Mouse (Mus musculus): ENCODE data around the gene Psmb8. TPM values are rescaled to one million over a fixed set of nuclear protein-coding genes. Genes with fewer than 3 reads are reported as not detected.

The Psmb8 gene
- polyA plus RNA-seq, 1 experiment, result 705 TPM

DNA sequence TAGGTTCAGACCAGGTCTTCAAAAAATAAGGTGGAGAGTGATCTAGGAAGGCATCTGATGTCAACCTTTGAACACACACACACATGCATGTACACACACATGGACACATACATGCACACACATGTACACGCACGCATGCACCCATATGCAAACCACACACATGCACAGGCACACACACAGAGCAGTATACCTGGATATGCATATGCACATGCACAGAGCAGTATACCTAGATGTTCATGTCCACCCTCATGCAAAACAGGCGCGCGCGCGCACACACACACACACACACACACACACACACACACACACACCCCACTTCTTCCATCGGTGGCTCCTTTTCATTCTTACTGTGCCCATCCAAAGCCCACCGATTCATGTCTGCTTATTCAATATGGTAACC, 10.3 kb downstream of the Psmb8 start:
- H3K36me3 ChIP-seq (ENCODE audit: control insufficient read depth, insufficient read depth, low read length), result peaks cover 14% of the 10 kb centered on the region; the same call in 1 of the 2 replicates
- H3K27ac ChIP-seq (ENCODE audit: control insufficient read depth, insufficient read depth, low read length), result no peak overlapping the region
- H3K4me3 ChIP-seq (ENCODE audit: control insufficient read depth, insufficient read depth, low read length), result no peak overlapping the region
- H3K27me3 ChIP-seq (ENCODE audit: control insufficient read depth, insufficient read depth, low read length), result no peaks in the 10 kb centered on the region
- peaks cover 60% of the 10 kb centered on the region for H3K4me1 ChIP-seq (replicated peaks; ENCODE audit: control insufficient read depth, insufficient read depth, low read length)
- WGBS, result 94% methylated on average over 9 of the region's 9 CpGs
- TF ChIP-seq POLR2A (IDR thresholded peaks at IDR 0.05; ENCODE audit: control insufficient read depth, extremely low read depth, insufficient read depth, low read length, poor library complexity) (no peak), CTCF (IDR thresholded peaks at IDR 0.05; ENCODE audit: borderline replicate concordance, control insufficient read depth, extremely low read depth, insufficient read depth, low read length, poor library complexity) (no peak)
- DNase-seq, result no peak

DNA sequence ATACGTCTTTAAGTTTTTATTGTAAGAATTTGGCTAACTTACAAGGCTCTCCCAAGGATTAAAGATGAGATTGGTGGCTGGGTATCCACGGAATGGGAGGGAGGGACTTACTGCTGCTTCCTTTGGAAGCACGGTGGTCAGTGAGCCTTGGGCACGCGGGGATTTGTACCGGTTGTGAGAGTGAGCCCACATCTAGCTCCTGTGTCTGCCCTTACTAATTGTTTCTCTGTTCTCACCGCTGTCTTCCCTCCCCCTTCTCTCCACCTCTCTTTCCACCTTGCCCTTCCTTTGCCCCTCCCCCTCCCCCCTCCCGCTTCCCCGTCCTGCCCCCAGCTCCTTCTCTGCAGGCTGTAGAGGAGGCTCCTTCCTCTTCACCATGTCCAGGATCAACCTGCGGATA, 10.9 kb downstream of the Psmb8 start:
- H3K4me3 ChIP-seq (ENCODE audit: control insufficient read depth, insufficient read depth, low read length), result no peak overlapping the region
- peaks cover 56% of the 10 kb centered on the region for H3K4me1 ChIP-seq (replicated peaks; ENCODE audit: control insufficient read depth, insufficient read depth, low read length)
- no peak for TF ChIP-seq POLR2A (IDR thresholded peaks at IDR 0.05; ENCODE audit: control insufficient read depth, extremely low read depth, insufficient read depth, low read length, poor library complexity)
- TF ChIP-seq CTCF (IDR thresholded peaks at IDR 0.05; ENCODE audit: borderline replicate concordance, control insufficient read depth, extremely low read depth, insufficient read depth, low read length, poor library complexity), result no peak
- no peak for DNase-seq
- peak overlapping the region; percentile 33; the same call in 1 of the 2 replicates for H3K27ac ChIP-seq (ENCODE audit: control insufficient read depth, insufficient read depth, low read length)
- H3K27me3 ChIP-seq (ENCODE audit: control insufficient read depth, insufficient read depth, low read length), result no peaks in the 10 kb centered on the region
- H3K36me3 ChIP-seq (ENCODE audit: control insufficient read depth, insufficient read depth, low read length), result peaks cover 16% of the 10 kb centered on the region; the same call in 1 of the 2 replicates
- 28% methylated on average over 10 of the region's 10 CpGs for WGBS

DNA sequence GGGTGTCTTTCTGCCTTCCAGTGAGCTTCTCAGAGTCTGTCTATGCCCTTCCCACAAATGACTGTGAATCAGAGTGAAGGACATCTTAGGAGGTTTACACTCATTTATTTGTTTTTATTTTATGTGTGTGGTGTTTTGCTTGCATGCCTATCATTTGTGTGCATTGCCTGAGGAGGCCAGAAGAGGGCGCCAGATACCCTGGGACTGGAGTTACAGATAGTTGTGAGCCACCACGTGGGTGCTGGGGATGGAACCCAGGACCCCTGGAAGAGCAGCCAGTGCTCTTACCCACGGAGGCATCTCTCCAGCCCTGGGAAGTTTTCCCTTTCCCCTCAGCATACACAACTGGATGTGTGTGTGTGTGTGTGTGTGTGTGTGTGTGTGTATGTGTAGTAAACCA, 12.2 kb downstream of the Psmb8 start:
- Histone ChIP-seq H3K27ac (ENCODE audit: control insufficient read depth, insufficient read depth, low read length) (peak overlapping the region; percentile 71), H3K4me1 (replicated peaks; ENCODE audit: control insufficient read depth, insufficient read depth, low read length) (peaks cover 49% of the 10 kb centered on the region), H3K4me3 (ENCODE audit: control insufficient read depth, insufficient read depth, low read length) (no peak overlapping the region), H3K27me3 (ENCODE audit: control insufficient read depth, insufficient read depth, low read length) (no peaks in the 10 kb centered on the region), H3K36me3 (ENCODE audit: control insufficient read depth, insufficient read depth, low read length) (peaks cover 28% of the 10 kb centered on the region)
- 85% methylated on average over 3 of the region's 3 CpGs for WGBS
- DNase-seq, result peak; percentile 34
- peak; percentile 73; the same call in 1 of the 2 replicates for TF ChIP-seq CTCF (IDR thresholded peaks at IDR 0.05; ENCODE audit: borderline replicate concordance, control insufficient read depth, extremely low read depth, insufficient read depth, low read length, poor library complexity)
- no peak for TF ChIP-seq POLR2A (IDR thresholded peaks at IDR 0.05; ENCODE audit: control insufficient read depth, extremely low read depth, insufficient read depth, low read length, poor library complexity)

DNA sequence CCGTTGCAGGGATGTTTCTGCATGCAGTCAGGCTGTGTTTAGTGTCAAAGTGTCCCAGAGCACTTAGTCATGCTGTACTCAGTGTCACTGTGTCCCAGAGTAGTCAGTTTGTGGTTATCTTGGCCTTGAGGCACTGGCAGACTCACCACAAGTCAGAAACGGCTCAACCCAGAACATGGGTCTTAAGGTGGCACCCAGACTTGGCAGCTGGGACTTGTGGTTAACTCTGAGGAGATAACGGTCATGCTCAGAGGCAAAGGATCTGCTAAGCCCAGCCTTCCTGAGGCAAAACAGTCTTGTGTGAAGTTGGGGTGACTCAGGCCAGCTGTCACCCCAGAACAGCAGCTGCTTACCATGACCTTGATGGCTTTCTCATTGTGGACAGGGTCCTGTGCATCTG, 13.1 kb downstream of the Psmb8 start:
- 3% methylated on average over 3 of the region's 3 CpGs for WGBS
- Histone ChIP-seq H3K4me3 (ENCODE audit: control insufficient read depth, insufficient read depth, low read length) (no peak overlapping the region), H3K36me3 (ENCODE audit: control insufficient read depth, insufficient read depth, low read length) (peaks cover 37% of the 10 kb centered on the region), H3K27me3 (ENCODE audit: control insufficient read depth, insufficient read depth, low read length) (no peaks in the 10 kb centered on the region), H3K27ac (ENCODE audit: control insufficient read depth, insufficient read depth, low read length) (peak overlapping the region; percentile 71), H3K4me1 (replicated peaks; ENCODE audit: control insufficient read depth, insufficient read depth, low read length) (peaks cover 48% of the 10 kb centered on the region)
- TF ChIP-seq POLR2A (IDR thresholded peaks at IDR 0.05; ENCODE audit: control insufficient read depth, extremely low read depth, insufficient read depth, low read length, poor library complexity), result no peak
- TF ChIP-seq CTCF (IDR thresholded peaks at IDR 0.05; ENCODE audit: borderline replicate concordance, control insufficient read depth, extremely low read depth, insufficient read depth, low read length, poor library complexity), result no peak
- peak; percentile 64 for DNase-seq

DNA sequence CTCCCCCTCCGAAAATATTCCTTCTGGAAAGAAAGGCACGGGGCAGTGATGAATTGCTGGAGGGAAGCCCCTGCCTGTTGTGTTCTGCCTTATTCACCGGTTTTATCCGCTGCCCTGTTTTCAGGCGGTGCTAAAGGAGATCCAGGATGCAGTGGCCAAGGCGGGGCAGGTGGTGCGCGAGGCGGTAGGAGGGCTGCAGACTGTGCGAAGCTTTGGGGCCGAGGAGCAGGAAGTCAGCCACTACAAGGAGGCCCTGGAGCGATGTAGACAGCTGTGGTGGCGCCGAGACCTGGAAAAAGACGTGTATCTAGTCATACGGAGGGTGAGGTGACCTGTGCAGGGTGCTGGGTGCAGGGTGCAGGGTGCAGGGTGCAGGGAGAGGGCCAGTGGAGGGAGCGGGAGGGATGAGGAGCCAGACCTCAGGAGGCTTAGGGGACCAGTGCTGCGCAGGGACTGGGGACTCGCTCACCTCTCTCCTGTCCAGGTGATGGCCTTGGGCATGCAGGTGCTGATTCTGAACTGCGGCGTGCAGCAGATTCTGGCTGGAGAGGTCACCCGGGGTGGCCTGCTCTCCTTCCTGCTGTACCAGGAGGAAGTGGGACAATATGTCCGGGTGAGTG, 14.3 kb downstream of the Psmb8 start:
- peaks cover 50% of the 10 kb centered on the region for H3K36me3 ChIP-seq (ENCODE audit: control insufficient read depth, insufficient read depth, low read length)
- peaks cover 45% of the 10 kb centered on the region for H3K4me1 ChIP-seq (replicated peaks; ENCODE audit: control insufficient read depth, insufficient read depth, low read length)
- 11% methylated on average over 23 of the region's 23 CpGs for WGBS
- H3K4me3 ChIP-seq (ENCODE audit: control insufficient read depth, insufficient read depth, low read length), result peak overlapping the region; percentile 54
- peak; percentile 80 for DNase-seq
- peak overlapping the region; percentile 71 for H3K27ac ChIP-seq (ENCODE audit: control insufficient read depth, insufficient read depth, low read length)
- TF ChIP-seq POLR2A (IDR thresholded peaks at IDR 0.05; ENCODE audit: control insufficient read depth, extremely low read depth, insufficient read depth, low read length, poor library complexity) (0 out of 2 replicates have a peak, but pooled peaks have one; percentile 36), CTCF (IDR thresholded peaks at IDR 0.05; ENCODE audit: borderline replicate concordance, control insufficient read depth, extremely low read depth, insufficient read depth, low read length, poor library complexity) (no peak)
- H3K27me3 ChIP-seq (ENCODE audit: control insufficient read depth, insufficient read depth, low read length), result no peaks in the 10 kb centered on the region

DNA sequence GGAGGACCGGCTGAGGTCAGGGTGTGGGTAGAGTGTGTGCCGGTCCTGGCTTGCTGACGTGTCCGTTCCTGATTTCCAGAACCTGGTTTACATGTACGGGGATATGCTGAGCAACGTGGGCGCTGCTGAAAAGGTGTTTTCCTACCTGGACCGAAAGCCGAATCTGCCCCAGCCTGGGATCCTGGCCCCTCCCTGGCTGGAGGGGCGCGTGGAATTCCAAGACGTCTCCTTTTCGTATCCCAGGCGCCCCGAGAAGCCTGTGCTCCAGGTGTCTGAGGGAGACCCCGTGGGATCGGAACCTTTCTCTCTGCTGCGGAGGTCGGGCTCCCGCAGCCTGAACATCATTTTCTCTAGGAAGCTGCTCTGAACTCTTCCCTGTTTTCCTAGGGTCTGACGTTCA, 16.4 kb downstream of the Psmb8 start:
- H3K27me3 ChIP-seq (ENCODE audit: control insufficient read depth, insufficient read depth, low read length), result no peaks in the 10 kb centered on the region
- TF ChIP-seq POLR2A (IDR thresholded peaks at IDR 0.05; ENCODE audit: control insufficient read depth, extremely low read depth, insufficient read depth, low read length, poor library complexity), result no peak
- H3K4me3 ChIP-seq (ENCODE audit: control insufficient read depth, insufficient read depth, low read length), result no peak overlapping the region
- H3K36me3 ChIP-seq (ENCODE audit: control insufficient read depth, insufficient read depth, low read length), result peaks cover 62% of the 10 kb centered on the region
- DNase-seq, result no peak
- peaks cover 29% of the 10 kb centered on the region for H3K4me1 ChIP-seq (replicated peaks; ENCODE audit: control insufficient read depth, insufficient read depth, low read length)
- WGBS, result 94% methylated on average over 21 of the region's 21 CpGs
- no peak overlapping the region for H3K27ac ChIP-seq (ENCODE audit: control insufficient read depth, insufficient read depth, low read length)

DNA sequence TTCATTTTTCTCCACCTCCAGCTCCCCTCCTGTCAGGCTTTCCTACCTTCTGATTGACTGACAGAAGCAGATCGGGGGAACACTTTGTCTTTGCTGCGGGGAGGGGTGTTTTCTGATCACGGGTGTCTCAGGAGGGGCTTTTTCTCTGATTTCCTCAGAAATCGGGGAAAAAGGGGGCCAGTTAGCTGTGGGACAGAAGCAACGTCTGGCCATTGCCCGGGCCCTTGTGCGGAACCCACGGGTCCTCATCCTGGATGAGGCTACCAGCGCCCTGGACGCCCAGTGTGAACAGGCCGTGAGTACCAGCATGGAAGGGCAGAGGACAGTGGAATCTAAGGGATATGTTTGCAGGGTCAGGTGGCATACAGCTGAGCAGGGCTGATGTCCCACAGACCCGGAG, 17.7 kb downstream of the Psmb8 start:
- H3K4me3 ChIP-seq (ENCODE audit: control insufficient read depth, insufficient read depth, low read length), result no peak overlapping the region
- 96% methylated on average over 12 of the region's 12 CpGs for WGBS
- no peaks in the 10 kb centered on the region for H3K27me3 ChIP-seq (ENCODE audit: control insufficient read depth, insufficient read depth, low read length)
- no peak overlapping the region for H3K27ac ChIP-seq (ENCODE audit: control insufficient read depth, insufficient read depth, low read length)
- peaks cover 24% of the 10 kb centered on the region for H3K4me1 ChIP-seq (replicated peaks; ENCODE audit: control insufficient read depth, insufficient read depth, low read length)
- peak; percentile 0 for DNase-seq
- H3K36me3 ChIP-seq (ENCODE audit: control insufficient read depth, insufficient read depth, low read length), result peaks cover 53% of the 10 kb centered on the region
- TF ChIP-seq CTCF (IDR thresholded peaks at IDR 0.05; ENCODE audit: borderline replicate concordance, control insufficient read depth, extremely low read depth, insufficient read depth, low read length, poor library complexity) (no peak), POLR2A (IDR thresholded peaks at IDR 0.05; ENCODE audit: control insufficient read depth, extremely low read depth, insufficient read depth, low read length, poor library complexity) (no peak)

Measured in thymus, adult 2 months (tissue).